Mouse (Mus musculus) brown adipose tissue, adult 24 weeks (tissue): ENCODE data around the gene Uhrf2. TPM values are rescaled to one million over a fixed set of nuclear protein-coding genes. Genes with fewer than 3 reads are reported as not detected.

ENCODE experiments used
- H3K27ac ChIP-seq: fragments of 200-500 bp; replicated peaks from 2 replicates; pipeline ENCODE4 v1.5.1; 2012; ENCODE audit warnings: low read depth, mild to moderate bottlenecking, low read length
- H3K4me1 ChIP-seq: fragments of 200-500 bp; 2 replicates; pipeline ENCODE4 v1.6.1; 2012; ENCODE audit warnings: low read length, mixed read lengths; ENCODE audit not compliant: control insufficient read depth, insufficient read depth, insufficient read length
- H3K4me3 ChIP-seq: fragments of 200-500 bp; 2 replicates; pipeline ENCODE4 v1.5.1; 2012; ENCODE audit warnings: low read depth, mild to moderate bottlenecking, low read length, moderate library complexity; ENCODE audit not compliant: insufficient read depth
- polyA plus RNA-seq: library from polyadenylated mRNA; stranded (reverse); fragments of >200 nt; gene quantifications from 2 replicates; pipeline ENCODE4 v1.2.4, GENCODE M21; 2012; ENCODE audit not compliant: missing spikeins, insufficient read depth, insufficient read length

The Uhrf2 gene
- polyA plus RNA-seq, 1 experiment: 13.2 TPM

DNA sequence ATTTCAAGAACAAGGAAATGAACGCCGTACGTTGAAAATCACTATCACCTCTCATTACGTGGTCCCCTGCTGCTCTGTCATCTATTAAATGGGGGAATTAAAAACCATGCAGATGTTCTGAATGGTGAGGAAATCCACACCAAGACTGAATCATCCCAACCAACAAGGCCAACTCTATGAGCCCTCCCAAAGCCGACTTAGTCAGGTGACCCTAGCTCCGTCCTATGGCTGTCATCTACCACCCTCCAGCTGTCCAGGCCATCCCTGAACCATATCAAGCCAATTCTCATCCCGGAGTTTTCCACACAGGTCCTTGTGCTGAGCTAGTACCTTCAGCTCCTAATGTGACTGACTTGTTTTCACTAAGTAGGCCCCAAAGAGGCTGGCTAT, 95.4 kb downstream of the Uhrf2 start:
- Histone ChIP-seq H3K4me3 (no peak overlapping the region), H3K4me1 (no peaks in the 10 kb centered on the region), H3K27ac (no peak overlapping the region)

GRCm38 (mm10) chr19:30128177-30128576, 97.9 kb downstream of the Uhrf2 start:
- Histone ChIP-seq H3K4me3 (no peak overlapping the region), H3K27ac (no peak overlapping the region), H3K4me1 (no peaks in the 10 kb centered on the region)

DNA sequence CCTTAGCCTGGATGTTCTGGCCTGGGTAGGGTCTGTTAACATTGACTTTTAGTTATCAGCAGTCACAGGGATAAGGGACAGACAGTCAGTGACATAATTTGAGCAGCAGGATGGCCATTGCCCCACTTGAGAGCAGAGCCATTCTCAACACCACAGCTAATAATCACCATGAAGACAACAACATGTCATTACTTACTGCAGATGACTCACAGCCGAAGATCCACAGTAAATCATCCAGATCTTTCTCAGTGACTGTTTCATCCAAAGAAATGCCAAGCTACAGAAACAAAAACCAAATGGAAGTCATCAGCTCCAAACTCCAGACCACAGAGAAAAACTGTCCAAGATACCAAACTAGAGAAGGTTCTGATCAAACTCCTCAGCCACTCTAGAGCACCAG, 106.0 kb downstream of the Uhrf2 start:
- no peaks in the 10 kb centered on the region for H3K4me1 ChIP-seq
- H3K4me3 ChIP-seq: no peak overlapping the region
- no peak overlapping the region for H3K27ac ChIP-seq

Other genes starting within 250 kb of the Uhrf2 start
- 7.3 and 11.4 TPM in 2 replicates for gene 9930021J03Rik, start 224.5 kb upstream of the Uhrf2 start, polyA plus RNA-seq
- gene Ranbp6, start 217.5 kb upstream of the Uhrf2 start, polyA plus RNA-seq: 7.3 and 12.5 TPM in 2 replicates
- gene Il33, start 105.4 kb upstream of the Uhrf2 start, polyA plus RNA-seq: 1.3 and 7.2 TPM in 2 replicates
- not detected in 2 replicates for gene Trpd52l3, start 26.7 kb upstream of the Uhrf2 start, polyA plus RNA-seq
- 0.29 and 0.44 TPM in 2 replicates for gene Gldc, start 144.9 kb downstream of the Uhrf2 start, polyA plus RNA-seq
- not detected in 2 replicates for gene Mbl2, start 202.4 kb downstream of the Uhrf2 start, polyA plus RNA-seq